Mouse (Mus musculus): ENCODE data around the gene Thbs2.

DNA sequence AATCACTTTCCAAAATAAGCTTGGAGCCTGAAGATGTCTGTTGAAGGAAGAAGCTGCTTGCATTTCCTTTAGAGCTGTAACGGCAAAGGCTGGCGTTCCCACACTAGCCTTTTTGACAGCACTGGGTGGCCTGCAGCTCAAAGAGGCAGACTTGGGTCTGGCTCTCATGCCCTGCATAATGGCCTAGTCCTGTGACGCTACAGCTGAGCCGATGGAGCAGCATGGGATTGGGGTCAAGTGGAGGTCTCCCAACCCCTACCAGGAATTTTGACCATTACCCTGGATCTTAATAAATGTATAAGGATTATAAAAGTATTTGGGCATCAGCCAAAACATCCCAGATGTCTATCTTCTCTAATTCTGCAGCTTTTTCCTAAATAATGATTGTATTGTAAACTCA is 75.0 kb downstream of the Thbs2 start:
- TF ChIP-seq POLR2A (IDR thresholded peaks at IDR 0.05; ENCODE audit: low read depth, low read length) (no peak), CTCF (conservative IDR thresholded peaks at IDR 0.05; ENCODE audit: insufficient read depth, insufficient read length, low read depth, low read length) (no peak)

Measured in kidney, adult 2 months (tissue).